Mouse (Mus musculus) bone marrow, adult 2 months (tissue): ENCODE results near the gene Ssbp4.

Experiments used
- CTCF ChIP-seq: fragments of 200-500 bp; IDR thresholded peaks from 2 replicates; pipeline ENCODE4 v1.5.1; 2011; ENCODE audit warnings: low read length, control low read depth; ENCODE audit not compliant: control insufficient read depth, insufficient read depth
- POLR2A ChIP-seq: fragments of 200-500 bp; IDR thresholded peaks from 2 replicates; pipeline ENCODE4 v1.6.1; 2011; ENCODE audit warnings: low read depth, mild to moderate bottlenecking, control low read depth, low read length, borderline replicate concordance; ENCODE audit not compliant: control insufficient read depth

DNA sequence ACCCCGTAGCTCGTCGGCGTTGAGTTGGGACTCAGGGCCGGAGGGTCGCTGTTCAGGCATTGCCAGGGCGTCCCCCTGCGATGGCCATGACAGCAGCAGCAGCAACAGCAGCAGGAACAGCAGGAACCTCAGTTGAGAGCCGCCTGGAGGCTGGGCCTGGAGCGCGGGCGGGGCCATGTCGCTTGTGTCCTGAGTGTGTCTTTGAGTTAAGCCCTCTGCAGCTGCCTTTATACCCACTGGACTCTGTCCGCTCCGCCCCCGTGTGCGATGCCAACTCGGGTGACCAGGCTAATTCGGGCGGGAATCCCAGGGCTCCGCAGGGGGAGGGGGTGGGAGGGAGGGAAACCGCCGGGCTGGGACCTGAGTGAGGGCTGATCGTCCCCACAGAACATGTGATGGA lies 22.8 kb upstream of the Ssbp4 start:
- TF ChIP-seq POLR2A (no peak), CTCF (no peak)
